Mouse (Mus musculus): Measurements from ENCODE around the gene Myo3b.

- TF ChIP-seq GATA1 (IDR thresholded peaks at IDR 0.05; ENCODE audit: borderline replicate concordance, low read length) (no peak), FLI1 (IDR thresholded peaks at IDR 0.05; ENCODE audit: low read length) (no peak)
These were observed 432.2 kb downstream of the Myo3b start for GRCm38 (mm10) chr2:70471136-70471535.

Data from megakaryocyte, embryonic 14.5 days (primary cell).